Mouse (Mus musculus) left cerebral cortex, adult 8-10 months (tissue): Measurements from ENCODE around the gene Cyp2t4. TPM values are rescaled to one million over a fixed set of nuclear protein-coding genes. Genes with fewer than 3 reads are reported as not detected.
A peak's percentile ranks its signal among the peaks of the same experiment; 100 is the strongest.

Experiments used
- DNase-seq, 2 experiments: peaks; one replicate each; pipeline ENCODE4 v3.0.0; 2022; ENCODE audit warnings: low spot score in 2 of 2
- total RNA-seq, 4 experiments: library from RNA; stranded (reverse); gene quantifications; 2 replicates each; pipeline ENCODE4 v1.2.4; 2022

Cyp2t4 gene
- total RNA-seq, result not detected

- no peak for DNase-seq
These were observed at the start of gene Cyp2t4 for GRCm38 (mm10) chr7:27153205-27153764. Gene Cyp2t4, plus strand, starts transcription at chr7:27153714.

- no peak for DNase-seq
These were observed 48.6 kb upstream of the Cyp2t4 start for GRCm38 (mm10) chr7:27104882-27105281.

GRCm38 (mm10) chr7:27110327-27110726 lies 43.2 kb upstream of the Cyp2t4 start:
- no peak for DNase-seq

GRCm38 (mm10) chr7:27111038-27111437 lies 42.5 kb upstream of the Cyp2t4 start:
- DNase-seq, result no peak

- no peak for DNase-seq
These were observed 41.5 kb upstream of the Cyp2t4 start for GRCm38 (mm10) chr7:27111987-27112386.

- no peak for DNase-seq
These were observed 35.4 kb upstream of the Cyp2t4 start for GRCm38 (mm10) chr7:27118033-27118511.

GRCm38 (mm10) chr7:27119676-27120075 lies 33.8 kb upstream of the Cyp2t4 start, which contains the start of gene Cyp2f2:
Gene Cyp2f2, plus strand, starts transcription at chr7:27119909.
- no peak for DNase-seq

- DNase-seq, result no peak
These were observed 29.1 kb upstream of the Cyp2t4 start for GRCm38 (mm10) chr7:27124305-27124832.

- DNase-seq, result no peak
These were observed 28.5 kb upstream of the Cyp2t4 start for GRCm38 (mm10) chr7:27124969-27125368.

- no peak for DNase-seq
These were observed 25.4 kb upstream of the Cyp2t4 start for GRCm38 (mm10) chr7:27128162-27128561.

- DNase-seq, result no peak
These were observed 24.6 kb upstream of the Cyp2t4 start for GRCm38 (mm10) chr7:27128946-27129345.

- no peak for DNase-seq
These were observed 23.7 kb upstream of the Cyp2t4 start for GRCm38 (mm10) chr7:27129811-27130210.

GRCm38 (mm10) chr7:27130521-27131370 lies 22.8 kb upstream of the Cyp2t4 start:
- DNase-seq, result no peak

GRCm38 (mm10) chr7:27131387-27131786 lies 22.1 kb upstream of the Cyp2t4 start:
- DNase-seq, result no peak

- no peak for DNase-seq
These were observed 20.9 kb upstream of the Cyp2t4 start for GRCm38 (mm10) chr7:27132588-27132987.

- DNase-seq, result no peak
These were observed 20.4 kb upstream of the Cyp2t4 start for GRCm38 (mm10) chr7:27133156-27133555.

GRCm38 (mm10) chr7:27133757-27134156 lies 19.8 kb upstream of the Cyp2t4 start:
- DNase-seq, result no peak

GRCm38 (mm10) chr7:27136410-27136996 lies 17.0 kb upstream of the Cyp2t4 start:
- no peak for DNase-seq

- DNase-seq, result peak in 1 of 2 experiments; percentile 75
These were observed 2.5 kb downstream of the Cyp2t4 start for GRCm38 (mm10) chr7:27156005-27156404.

GRCm38 (mm10) chr7:27158171-27158570 lies 4.7 kb downstream of the Cyp2t4 start:
- no peak for DNase-seq

- no peak for DNase-seq
These were observed 5.7 kb downstream of the Cyp2t4 start for GRCm38 (mm10) chr7:27159256-27159655.

- DNase-seq, result peak; percentile 69 to 83
These were observed 6.4 kb downstream of the Cyp2t4 start for GRCm38 (mm10) chr7:27159882-27160281.
